Mouse (Mus musculus) cerebral cortex, adult 2 months (tissue): Measurements from ENCODE around the gene Epha10.

Experiments
- WGBS: fragments of 180-500 bp; shearing (Covaris S2); methylation state at CpG from one replicate; pipeline ENCODE4 v1.1.7; 2018; 5-methylcytosine and 5-hydroxymethylcytosine counted together

Gene Epha10

DNA sequence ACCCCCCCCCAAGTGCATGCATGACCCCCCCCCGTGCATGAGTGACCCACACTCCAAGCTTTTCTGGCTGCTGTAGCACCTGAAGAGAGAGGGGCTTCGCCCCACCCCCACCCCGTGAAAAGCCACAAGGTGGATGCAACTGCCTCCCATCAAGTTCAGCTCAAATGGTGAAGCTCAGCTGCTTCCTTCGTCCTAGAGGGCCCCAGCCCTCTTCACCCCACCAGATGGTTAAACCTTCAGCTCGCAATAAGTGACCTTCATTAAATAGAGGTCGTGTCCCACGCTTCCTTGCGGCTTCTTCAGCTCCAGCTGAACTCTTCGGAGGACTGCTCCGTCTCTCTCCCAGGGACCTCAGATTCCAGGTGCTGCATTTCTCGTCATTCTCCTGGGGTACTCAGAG, at the start of gene Epha10:
Epha10 (plus strand) TSS at position 301 of the 400 bp plus-strand sequence.
- 6% methylated on average over 11 of the region's 11 CpGs for WGBS

DNA sequence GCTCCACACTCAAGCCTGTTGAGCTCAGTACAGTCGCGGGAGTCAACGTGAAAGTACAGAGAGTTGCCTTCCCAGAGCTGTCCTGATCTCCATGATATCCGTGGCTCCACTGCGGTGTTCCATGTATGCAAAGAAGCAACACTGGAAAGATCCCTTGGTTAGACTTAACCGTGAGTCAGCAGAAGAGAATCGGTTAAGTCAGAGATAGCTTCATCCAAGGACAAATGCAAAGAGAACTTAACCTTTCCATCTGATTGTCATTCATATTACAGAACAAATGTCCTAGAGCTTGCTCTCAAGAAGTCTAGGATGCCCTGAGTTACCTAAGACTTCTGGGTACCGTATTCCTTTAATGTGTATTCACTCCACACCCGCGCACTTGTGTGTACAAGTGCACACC, 47.9 kb upstream of the Epha10 start:
- 94% methylated on average over 10 of the region's 10 CpGs for WGBS

DNA sequence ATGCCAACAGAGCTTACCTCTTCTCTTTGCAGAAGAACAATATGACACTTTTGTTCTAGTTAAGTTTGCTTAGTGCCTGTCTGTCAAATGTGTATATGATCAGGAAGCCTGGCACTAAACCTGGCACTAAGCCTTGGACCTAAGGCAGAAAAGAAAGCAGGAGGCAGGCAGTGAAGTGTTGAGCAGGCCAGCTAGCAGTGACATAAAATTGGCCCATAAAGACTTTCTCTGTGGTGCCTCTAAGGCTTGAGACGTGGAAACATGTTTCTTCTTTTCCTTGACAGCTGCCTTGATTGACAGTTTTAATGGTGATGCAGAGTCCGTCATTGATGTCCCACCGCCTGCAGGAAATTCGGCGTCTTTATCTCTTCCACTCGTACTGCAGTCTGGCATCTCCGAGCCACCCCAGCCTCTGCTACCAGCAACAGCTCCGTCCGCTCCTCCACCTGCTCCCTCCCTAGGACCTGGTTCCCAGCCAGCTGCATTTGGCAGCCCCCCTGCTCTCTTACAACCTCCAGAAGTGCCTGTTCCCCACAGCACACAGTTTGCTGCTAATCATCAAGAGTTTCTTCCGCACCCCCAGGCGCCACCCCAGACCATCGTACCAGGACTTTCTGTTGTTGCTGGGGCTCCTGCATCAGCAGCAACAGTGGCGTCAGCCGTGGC, 42.5 kb upstream of the Epha10 start:
- WGBS, result 68% methylated on average over 14 of the region's 14 CpGs

DNA sequence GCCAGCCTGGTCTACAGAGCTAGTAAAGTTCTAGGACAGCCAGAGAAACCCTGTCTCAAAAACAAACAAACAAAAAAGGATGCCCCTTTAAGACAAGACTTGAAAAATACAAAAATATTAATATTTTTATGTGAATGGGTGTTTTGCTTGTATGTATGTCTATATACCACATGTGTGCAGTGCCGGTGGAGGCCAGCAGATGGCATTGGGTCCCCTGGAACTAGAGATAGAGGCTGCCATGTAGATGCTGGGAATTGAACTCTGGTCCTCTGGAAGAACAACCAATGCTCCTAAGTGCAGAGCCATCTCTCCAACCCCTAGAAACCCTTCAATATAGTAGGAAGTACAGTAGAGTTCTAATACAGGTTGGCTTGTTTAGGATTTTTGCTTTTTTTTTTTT, 39.7 kb upstream of the Epha10 start:
- 97% methylated on average over 1 of the region's 1 CpGs for WGBS

DNA sequence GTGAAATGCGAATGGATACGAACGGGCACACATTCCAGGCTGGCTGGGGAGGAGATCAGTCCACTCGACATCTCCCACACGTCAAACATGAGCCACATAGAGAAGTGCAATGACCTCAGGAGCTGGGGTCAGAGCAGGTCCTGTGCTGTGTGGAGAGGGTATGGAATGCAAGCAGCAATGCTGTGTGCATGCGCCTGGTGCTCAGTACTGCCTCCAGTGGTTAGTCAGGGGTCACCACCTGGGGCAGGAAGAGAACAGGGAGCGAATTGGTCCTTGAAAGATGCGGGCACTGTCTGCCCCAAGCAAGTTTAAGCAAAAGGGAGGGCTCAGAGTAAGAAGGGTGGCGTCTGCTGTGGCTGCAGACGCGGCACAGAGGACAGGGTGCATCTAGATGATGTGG, 37.2 kb upstream of the Epha10 start:
- 59% methylated on average over 11 of the region's 11 CpGs for WGBS

DNA sequence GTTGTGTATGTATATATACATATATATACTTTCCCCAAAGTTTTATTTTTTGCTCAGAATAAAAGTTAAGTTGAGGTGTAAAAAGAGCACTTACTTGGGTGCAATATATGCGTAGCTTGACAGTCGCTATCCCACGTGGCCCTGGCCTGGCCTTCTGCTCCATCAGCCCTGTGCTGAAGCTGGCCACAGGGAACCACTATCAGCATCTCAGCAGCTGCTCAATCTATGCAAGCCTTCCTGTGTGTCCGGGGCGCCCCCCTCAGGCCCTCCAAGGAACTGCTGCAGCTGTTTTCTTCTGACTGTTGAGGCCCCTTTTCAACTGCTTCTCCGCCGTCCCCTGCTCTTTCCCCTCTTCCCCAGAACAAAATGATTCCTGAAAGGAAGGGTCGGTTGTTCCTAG, 33.1 kb upstream of the Epha10 start:
- 4% methylated on average over 8 of the region's 8 CpGs for WGBS

DNA sequence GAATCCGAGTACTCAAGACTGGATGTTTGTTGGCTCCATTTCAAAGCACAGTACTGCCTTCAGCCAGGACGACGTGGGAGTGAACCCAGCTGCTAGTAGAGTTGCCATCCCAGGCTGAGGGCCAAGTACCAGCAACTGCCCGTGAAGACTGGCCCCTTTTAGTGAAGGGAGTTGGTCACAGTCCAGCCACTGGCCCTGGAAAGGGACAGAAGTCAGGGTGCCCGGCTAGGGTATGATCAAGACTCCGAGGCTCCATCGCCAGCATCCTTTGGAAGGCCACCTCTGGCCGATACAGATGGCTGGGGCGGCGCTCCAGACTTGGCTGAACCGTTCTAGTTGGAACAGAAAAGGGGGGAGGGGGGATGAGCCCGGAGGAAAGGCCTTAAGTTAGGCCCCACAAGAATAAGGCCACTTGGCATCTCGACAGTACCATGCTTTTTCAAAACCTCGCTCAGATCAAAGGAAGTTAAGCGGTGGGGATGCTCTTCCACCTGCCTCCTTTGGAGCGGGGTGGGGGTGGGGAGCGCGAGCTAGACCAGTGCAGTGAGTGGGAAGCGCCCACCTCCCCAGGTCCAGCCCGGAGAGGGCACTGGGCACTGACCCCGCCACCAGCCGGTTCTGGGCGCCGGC, 31.0 kb upstream of the Epha10 start:
- WGBS, result 1% methylated on average over 24 of the region's 24 CpGs

DNA sequence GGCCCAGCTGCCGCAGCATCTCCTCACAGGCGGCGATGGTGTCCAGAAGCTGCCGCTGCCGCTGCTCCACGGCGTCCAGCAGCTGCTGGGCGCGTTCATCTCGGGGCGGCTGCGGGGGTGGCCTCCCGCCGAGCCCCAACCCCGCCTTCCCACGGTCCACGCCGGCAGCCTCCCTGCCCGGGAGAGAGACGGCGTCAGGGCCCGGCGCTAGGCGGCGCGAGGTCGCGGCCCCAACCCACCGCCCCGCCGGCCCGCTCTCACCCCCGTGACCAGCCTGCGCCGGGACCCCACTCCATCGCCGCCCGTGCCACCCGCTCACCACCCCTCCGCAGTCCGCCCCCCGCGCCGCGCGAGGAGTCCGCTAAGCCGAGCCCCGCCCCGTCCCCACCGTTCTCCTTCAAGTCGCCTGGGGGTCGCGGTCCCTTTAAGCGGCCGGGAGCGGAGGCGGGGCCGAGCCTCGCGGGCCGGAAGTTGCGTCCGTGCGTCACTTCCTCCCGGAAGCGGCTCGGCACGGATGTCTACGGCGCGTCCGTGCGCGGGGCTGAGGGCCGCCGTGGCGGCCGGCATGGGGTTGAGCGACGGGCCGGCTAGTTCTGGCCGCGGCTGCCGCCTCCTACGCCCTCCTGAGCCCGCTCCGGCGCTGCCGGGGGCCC, 30.3 kb upstream of the Epha10 start, which contains the start of gene Yrdc:
Yrdc (plus strand) TSS at position 419 of the 653 bp plus-strand sequence.
- WGBS, result 1% methylated on average over 85 of the region's 90 CpGs

DNA sequence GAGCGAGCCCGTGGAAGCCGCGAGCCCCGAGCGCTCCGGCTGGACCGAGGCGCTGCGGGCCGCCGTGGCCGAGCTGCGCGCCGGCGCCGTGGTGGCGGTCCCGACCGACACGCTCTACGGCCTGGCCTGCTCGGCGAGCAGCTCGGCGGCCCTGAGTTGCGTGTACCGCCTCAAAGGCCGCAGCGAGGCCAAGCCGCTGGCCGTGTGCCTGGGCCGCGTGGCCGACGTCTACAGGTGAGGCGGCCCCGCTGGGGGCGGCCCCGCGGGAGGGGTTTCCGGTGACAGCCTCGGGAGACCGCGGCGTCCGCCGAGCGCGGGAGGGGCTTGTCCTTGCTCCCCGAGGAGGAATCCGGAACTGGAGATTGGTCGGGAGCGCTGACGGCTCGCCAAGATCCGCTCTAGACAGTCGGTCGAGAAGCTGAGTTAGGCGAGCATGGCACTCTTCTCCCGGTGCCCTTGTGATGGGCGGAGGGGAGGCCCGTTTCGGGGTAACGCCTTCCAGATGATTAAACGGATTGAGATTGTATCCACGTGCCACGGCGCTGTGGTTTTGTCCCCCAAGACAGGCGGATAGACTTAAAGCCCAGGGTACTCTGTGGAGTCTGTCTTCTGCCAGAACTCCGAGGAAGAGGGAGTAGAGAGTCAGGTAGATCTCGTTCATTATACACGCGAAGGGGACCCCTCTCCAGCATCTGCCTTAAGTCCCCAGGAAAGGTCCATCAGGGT, 29.6 kb upstream of the Epha10 start, which contains the start of gene 1110065P20Rik:
1110065P20Rik (minus strand) TSS at position 264 of the 726 bp plus-strand sequence.
- WGBS, result under 1% methylated on average over 75 of the region's 75 CpGs

DNA sequence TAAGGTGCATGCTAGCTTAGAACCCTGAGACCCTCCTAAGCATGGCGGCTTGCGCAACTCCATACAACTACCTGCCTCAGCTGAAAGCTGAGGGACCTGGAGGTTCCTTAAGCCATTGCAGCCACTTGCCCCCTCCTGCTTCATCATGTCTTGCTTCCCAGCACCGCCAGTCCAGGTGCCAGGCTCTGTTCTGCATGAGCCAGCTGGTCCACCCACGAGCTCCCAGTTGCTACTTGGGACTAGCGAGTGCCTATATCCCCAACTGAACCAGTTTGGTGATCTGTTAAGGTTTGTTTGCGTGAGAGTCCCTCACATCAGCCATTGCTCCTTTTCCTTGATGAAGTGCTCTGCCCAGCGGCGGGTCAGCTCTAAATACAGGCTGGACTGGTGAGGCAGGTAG, 24.4 kb upstream of the Epha10 start:
- WGBS, result 77% methylated on average over 8 of the region's 8 CpGs

DNA sequence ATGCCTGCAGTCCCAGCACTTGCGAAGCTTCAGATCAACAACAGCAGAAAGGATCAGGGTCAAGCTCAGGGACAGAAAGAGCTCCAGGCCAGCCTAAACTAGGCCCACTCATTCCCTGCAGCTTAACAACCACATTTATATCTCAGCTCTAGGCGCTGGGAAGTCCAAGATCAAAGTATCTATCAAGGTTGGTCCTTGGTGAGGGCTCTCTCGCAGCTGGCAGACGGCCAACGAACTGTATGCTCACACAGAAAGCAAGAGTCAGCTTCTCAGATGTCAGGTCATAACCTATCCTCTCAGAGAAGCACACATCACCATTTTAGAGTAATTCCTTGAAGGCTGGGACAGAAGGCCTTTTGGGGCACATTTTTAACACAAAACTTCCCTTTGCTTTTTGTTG, 22.3 kb upstream of the Epha10 start:
- WGBS, result 79% methylated on average over 5 of the region's 5 CpGs

DNA sequence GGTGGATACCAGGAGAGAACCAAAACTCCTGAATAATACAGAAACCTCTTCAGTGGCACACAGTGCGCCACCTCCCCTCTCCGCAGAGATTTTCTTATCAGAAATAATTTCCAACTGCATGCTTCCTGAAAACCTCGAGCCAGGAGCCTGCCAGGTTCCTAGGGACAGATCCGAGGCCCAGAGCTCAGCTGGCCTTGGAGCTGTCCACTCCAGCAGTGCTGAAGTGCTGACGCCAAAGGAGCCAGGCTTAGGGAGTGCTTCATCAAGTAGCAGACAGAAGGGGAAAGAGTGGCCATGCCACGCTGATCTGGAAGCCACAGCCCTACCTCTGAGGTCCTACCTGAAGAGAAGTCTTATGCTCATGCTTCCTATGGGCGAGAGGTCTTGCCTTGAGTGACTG, 20.3 kb upstream of the Epha10 start:
- WGBS, result 21% methylated on average over 7 of the region's 7 CpGs

DNA sequence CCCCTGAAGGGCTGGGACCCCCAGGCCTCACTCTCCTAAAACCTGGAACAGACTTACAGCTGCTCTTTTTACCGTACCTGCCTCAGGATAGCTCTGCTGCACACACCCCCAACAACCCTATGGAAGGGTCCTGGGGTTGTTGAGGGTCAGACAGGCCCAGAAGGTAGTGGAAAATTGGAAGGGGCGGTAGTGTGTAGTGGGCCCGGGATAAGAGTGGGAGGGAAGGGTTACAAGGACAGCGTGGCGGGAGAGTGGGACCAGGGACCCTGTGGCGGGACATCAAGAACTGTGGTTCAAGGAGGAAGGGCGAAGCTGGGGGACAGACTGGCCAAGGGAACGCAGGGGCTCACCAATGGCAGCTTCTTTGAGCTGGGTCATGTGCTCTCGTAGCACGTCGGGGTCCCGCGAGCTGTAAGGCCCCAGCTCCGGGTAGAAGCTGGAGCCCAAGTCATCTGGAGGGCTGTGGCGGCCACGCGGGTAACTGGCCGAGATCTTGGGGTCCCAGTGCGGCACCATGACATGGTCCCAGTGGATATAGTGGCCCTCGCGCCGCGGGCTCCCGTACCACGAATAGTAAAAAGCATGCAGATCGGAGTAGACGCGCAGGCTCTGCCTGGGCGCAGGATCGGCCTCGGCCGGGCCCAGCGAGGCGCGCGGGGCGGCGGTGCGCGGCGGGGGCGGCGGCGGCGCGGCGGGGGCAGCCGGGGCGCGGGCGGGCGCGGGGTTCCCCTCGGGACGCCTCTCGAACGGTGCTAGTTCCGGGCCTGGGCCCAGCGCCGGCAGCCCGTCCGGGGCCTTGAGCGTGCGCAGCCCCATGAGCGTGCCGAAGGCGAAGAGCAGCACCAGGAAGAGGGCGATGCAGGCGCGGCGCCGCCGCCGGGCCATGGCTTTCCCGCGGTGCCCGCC, 19.2 kb upstream of the Epha10 start, which contains the start of gene Maneal:
Maneal (minus strand) TSS at position 889 of the 906 bp plus-strand sequence.
- 2% methylated on average over 56 of the region's 77 CpGs for WGBS

DNA sequence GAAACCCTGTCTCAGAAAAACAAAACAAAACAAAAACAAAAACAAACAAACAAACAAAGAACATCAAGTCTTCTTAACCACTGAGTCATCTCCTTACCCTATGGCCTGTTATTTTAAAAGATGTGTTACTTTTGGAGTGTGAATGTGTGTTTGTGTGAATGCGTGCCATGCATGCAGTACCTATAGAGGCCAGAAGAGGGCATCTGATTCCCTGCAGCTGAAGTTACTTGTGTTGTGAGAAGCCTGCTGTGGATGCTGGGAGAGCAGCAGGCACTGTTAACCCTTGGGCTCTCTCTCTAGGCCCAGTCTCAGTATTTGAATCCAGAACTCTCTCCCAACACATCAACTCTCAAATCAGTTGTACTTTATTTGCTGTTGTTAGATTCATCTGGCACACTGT, 8.0 kb upstream of the Epha10 start:
- WGBS, result 97% methylated on average over 1 of the region's 1 CpGs

DNA sequence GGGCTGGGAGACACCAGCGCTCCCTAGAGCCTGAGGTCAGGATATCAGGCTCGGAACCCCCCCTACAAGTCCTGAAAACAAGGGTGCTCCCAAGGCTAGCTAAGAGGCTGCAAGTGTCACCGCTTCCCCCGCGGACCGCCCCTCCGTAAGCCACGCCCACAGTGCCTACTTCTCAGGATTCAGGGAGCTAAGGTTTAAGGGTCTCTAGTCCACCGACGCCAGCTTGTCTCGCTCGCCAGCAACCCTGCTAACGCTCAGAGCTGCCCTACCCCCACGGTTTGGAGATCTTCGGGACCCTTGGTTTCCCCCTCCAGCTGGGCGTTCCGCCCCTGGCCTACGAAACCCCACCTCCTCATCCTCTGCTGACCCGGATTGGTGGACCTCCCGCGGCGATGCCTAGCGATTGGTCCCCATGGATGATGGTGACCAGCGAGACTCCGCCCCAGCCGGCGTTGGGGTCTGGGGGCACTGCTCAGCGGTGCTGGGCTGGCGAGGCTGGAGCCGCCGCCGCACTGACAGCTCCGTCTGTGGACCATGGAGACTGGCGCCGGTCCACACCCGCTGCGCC, 726 bp downstream of the Epha10 start:
- WGBS, result 1% methylated on average over 37 of the region's 37 CpGs

DNA sequence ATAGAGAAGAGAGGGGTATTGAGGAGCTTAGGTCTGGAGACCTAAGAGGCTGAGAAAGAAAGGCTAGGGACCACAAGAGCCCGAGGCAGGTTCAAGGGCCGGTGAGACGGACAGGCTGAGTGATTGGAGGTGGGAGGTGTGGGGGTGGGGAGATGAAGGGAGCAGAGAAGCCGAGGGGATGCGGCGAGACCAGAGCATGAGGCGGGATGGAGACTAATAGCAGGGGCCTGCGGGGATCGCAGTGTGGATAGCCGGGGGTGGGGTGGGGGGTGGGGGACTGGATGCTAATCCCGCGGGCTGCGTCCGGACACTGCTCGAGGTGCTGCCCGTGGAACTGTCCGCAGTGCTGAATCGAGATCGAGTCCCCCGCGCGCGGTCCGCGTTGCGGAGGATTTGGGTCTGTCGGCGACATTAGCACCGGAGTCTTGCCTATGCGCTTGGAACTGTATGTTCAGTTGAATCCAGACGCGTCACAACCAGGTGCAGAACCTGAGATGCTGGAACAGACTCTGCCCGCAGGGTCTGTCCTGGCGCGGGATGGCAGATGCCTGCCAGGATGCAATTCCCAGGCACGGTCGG, 1.5 kb downstream of the Epha10 start:
- WGBS, result 2% methylated on average over 37 of the region's 37 CpGs

DNA sequence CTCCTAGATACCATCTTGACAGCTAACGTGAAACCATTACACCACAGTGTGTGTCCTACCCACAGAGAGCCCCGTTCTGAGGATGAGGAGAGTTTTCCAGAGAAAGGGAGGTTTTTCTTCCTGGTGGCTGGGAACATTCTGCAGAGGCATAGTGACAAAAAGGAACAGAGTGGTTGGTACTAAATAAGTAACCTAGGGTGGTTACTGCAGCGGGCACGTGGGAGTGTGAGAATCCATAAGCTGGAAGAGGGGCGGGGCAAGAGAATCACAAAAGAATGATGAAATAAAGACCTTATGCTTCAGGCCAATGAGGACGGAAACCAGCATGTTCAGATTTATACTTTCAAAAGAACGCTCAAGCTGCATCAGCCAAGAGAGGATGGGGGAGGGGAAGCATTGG, 8.0 kb downstream of the Epha10 start:
- 41% methylated on average over 7 of the region's 7 CpGs for WGBS

DNA sequence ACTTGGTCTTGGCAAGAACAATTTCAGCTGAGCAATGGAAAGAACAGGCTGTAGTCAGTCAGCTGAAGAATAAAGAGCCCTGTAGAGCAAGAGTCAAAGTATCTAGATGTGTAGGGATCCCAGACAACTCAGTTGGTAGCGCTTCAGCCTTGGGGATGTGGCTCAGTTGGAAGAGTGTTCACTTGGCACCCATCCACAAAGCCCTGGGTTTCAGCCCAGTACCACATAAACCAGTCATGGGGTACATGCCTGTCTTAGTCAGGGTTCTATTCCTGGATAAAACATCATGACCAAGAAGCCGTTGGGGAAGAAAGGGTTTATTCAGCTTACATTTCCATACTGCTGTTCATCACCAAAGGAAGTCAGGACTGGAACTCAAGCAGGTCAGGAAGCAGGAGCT, 9.2 kb downstream of the Epha10 start:
- 42% methylated on average over 2 of the region's 2 CpGs for WGBS

DNA sequence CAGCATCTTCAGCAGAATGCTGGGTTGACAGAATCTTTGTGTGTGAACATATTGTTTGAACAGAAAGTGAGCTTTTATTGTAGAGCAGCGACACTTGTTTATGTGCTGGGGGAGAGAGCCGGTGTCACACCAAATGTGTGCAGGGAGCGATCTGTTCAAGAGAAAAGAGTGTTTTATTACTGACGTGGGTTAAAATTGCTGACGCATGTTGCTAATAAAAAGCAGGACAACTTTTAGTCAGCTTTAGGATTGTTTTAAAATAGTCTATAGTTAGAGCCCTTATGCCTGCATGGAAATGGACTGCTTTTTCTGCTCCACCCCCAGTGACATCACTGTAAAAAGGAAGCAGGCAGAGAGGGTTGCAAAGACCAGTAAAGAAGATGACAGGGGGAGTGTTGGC, 10.1 kb downstream of the Epha10 start:
- 33% methylated on average over 5 of the region's 5 CpGs for WGBS

DNA sequence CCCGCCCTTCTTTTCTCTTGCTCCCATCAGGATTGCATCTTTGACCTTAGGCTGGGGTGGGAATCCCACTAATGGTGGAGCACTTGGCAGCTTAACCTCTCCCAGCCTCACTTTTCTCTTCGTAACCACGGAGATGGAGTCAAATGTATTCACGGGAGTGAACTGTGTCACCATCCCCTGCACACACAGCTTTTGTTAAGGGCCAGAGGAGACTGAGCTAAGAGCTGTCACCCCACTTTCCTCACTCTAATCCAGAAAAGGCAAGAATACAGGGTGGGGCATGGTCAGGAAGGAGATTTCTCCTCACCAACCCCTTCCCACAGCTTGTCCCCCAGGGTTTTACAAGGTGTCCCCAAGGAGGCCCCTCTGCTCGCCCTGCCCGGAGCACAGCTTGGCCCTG, 13.1 kb downstream of the Epha10 start:
- WGBS, result 35% methylated on average over 6 of the region's 6 CpGs
